Mouse (Mus musculus): ENCODE measurements at regions not wholly inside any gene's neighbourhood (a gene's known extent, or its start where the extent isn't known, plus 50 kb on each side); places are given as distances from the start of the nearest gene placed in this dataset.
"Not testable (repeated sequence)": the region's sequence is repeated elsewhere in the genome, so short reads cannot be mapped to it uniquely, and the experiment has no call there.

DNA sequence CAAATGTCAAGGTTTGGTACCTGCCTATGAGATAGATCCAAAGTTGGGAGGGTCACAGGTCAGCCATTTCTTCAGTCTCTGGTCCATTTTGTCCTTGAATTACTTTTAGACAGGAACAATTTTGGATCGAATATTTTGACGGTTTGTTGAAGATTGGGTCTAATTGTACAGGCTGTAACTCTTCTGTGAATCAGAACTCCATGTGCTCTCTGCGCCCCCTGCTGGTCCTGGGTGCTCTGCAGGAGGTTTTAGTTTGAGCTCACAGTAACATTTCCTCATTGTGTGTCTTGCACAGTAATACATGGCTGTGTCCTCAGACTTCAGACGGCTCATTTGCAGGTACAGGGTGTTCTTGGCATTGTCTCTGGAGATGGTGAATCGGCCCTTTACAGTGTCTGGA is 158.1 kb downstream of the Adam6a start:
- not testable (repeated sequence) for DNase-seq

DNA sequence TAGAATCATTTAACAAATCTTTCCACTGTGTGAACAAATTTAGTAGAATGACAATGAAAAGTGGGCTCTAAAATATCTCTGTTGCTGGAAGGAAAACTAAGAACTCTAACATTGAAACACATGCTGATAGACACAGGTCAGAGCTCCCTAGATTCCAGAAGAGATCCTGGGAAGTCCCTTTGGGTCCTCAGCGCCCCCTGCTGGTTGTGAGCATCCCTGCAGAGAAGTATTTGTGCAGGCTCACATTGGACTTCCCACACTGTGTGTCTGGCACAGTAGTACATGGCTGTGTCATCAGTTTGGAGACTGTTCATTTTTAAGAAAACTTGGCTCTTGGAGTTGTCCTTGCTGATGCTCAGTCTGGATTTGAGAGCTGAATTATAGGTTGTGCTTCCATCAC is 172.7 kb downstream of the Adam6a start:
- DNase-seq = peak; percentile 62

DNA sequence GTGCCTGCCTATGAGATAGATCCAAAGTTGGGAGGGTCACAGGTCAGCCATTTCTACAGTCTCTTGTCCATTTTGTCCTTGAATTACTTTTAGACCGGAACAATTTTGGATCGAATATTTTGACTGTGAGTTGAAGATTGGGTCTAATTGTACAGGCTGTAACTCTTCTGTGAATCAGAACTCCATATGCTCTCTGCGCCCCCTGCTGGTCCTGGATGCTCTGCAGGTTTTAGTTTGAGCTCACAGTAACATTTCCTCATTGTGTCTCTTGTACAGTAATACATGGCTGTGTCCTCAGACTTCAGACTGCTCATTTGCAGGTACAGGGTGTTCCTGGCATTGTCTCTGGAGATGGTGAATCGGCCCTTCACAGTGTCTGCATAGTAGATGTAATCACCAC is 192.1 kb downstream of the Adam6a start:
- DNase-seq = peak; percentile 18

DNA sequence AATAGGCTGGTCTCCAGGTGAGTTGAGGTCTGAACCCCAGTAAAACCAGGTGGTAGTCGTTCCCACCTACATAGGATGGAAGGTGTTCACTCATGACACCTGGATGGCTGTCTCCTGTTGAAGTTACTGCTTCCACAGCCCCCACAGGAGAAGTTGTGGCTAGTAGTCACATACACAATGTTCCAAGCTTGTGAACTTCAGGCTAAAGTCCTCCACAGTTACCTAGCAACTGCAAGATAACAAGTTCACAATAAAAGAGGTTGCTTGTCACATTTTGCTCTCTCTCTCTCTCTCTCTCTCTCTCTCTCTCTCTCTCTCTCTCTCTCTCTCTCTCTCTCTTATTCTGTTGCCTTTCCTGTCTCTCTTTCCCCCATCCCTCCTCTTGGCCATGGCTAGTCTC is 202.6 kb downstream of the Adam6a start:
- no peak for DNase-seq

DNA sequence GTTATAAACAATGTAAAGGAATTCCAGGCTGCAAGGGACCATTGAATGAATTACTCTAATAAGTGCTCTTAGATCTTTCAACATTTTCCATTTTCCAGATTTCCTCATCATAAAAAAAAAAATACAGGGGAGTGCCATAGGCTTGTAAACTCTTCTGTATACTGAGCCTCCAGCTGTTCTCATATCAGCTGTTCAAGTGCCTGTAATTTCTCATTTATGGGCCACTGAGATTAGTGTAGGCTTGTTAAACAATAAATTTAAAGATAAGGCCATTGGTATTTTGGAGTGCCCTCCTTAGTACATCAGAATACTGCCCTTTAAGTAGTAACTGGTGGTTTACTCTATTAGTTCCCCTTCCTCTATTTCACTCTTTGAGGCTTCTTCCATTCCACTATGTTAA is 204.3 kb downstream of the Adam6a start:
- no peak for DNase-seq

DNA sequence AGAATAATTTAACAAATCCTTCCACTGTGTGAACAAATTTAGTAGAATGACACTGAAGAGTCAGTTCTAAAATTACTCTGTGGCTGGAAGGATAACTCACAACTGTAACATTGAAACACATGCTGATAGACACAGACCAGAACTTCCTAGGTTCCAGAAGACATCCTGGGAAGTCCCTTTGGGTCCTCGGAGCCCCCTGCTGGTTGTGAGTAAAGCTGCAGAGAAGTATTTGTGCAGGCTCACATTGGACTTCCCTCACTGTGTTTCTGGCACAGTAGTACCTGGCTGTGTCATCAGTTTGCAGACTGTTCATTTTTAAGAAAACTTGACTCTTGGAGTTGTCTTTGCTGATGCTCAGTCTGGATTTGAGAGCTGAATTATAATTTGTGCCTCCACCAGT is 225.9 kb downstream of the Adam6a start:
- DNase-seq = no peak

DNA sequence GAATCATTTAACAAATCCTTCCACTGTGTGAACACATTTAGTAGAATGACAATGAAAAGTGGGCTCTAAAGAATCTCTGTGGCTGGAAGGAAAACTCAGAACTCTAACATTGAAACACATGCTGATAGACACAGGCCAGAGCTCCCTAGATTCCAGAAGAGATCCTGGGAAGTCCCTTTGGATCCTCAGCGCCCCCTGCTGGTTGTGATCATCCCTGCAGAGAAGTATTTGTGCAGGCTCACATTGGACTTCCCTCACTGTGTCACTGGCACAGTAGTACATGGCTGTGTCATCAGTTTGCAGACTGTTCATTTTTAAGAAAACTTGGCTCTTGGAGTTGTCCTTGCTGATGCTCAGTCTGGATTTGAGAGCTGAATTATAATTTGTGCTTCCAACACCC is 252.2 kb downstream of the Adam6a start:
- peak; percentile 19 for DNase-seq

DNA sequence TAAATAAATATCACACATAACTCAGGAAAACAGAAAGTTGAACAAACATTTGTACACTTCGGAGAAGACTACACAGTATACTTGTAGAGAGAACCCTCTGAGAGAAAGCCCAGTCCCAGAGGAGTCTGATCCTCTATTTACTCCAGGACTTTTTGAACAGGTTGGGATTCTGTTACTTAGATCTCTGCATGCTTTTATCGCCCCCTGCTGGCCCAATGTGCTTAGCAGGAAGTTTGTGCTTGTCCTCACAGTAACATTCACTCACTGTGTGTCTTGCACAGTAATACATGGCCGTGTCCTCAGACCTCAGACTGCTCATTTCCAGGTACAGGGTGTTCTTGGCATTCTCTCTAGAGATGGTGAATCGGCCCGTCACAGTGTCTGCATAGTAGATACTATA is 282.7 kb downstream of the Adam6a start:
- no peak for DNase-seq

DNA sequence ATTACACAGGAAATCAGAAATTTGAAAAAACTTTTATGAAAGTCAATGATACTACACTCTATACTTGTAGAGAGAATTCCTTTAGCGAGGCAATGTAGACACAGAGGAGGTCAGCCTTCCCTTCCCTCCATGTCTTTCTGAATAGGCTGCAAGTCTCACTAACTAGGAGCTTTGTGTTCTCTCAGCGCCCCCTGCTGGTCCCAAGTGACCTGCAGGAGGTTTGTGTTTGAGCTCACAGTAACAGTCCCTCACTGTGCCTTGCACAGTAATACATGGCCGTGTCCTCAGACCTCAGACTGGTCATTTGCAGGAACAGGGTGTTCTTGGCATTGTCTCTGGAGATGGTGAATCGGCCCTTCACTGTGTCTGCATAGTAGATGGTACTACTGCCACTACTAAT is 315.2 kb downstream of the Adam6a start:
- peak; percentile 59 for DNase-seq

DNA sequence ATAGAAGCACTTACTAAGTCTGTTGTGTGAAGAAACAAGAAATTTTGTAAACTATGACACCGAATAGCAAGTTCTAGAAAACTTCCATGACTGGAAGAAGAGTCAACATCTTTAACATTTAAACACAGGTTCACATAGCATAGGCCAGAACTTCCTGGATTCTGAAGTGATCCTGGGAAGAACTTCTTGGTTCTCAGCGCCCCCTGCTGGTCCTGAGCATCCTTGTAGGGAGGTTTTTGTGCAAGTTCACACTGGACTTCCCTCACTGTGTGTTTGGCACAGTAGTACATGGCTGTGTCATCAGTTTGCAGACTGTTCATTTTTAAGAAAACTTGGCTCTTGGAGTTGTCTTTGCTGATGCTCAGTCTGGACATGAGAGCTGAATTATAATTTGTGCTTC is 335.1 kb downstream of the Adam6a start:
- DNase-seq = peak; percentile 6

DNA sequence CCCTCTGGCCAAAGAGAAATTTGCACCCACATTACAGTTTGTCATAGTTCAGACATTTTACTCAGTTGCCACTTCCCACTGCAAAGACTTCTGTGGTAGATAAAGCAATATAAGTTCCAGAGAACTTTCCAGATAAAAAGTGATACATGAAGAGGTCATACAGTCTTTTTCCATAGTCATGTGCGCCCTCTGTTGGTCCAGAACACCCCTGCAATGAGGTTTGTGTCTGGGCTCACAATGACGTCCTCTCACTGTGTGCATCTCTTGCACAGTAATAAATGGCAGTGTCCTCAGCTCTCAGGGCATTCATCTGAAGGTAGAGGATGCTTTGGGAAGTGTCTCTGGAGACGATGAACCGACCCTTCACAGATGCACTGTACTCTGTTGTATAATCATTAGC is 352.4 kb downstream of the Adam6a start:
- no peak for DNase-seq

DNA sequence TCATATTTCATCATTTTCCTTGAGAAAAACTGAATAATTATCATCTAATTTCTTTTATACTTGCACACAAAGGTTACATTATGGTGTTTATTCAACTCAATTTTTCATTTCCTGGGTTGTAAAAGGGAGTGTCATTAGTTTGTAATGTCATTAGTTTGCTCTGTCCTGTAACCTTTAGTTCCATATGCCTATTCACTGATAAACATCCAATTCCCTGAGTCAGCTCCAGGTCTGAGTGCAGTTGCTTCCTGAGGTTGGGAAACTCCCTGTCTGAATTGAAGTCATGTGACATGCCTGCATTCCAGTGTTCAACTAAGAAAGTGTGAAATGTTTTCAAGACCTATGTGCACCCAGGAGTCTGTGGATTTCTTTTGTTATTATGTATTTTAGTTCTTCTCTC is 362.8 kb downstream of the Adam6a start:
- no peak for DNase-seq

DNA sequence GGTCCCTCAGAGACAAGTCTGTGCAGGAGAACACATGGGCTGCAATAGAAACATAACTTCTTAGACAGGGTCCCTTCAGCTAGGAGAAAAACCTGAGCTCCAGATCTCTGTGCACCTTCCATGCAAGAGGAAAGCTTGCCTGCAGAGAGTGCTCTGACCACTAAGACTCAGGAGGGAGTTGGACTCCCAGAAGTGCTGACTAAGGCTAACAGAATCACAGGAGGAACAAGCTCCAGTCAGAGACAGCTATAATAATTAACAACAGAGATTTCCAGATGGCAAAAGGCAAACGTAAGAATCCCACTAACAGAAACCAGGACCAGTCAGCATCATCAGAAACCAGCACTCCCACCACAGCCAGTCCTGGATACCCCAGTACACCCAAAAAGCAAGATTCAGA is 364.0 kb downstream of the Adam6a start:
- no peak for DNase-seq

DNA sequence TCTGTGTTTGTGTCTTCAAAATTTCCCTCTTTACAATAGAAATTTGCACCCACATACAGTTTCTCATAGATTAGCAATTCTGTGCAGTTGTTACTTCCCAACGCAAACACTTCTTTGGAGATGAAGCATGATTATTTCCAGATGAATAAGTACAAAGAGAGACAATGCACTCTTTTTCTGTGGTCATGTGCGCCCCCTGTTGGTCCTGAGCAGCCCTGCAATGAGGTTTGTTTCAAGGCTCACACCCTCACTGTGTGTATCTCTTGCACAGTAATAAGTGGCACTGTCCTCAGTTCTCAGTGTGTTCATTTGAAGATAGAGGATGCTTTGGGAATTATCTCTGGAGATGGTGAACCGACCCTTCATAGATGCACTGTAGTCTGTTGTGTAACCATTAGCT is 368.1 kb downstream of the Adam6a start:
- DNase-seq = no peak

DNA sequence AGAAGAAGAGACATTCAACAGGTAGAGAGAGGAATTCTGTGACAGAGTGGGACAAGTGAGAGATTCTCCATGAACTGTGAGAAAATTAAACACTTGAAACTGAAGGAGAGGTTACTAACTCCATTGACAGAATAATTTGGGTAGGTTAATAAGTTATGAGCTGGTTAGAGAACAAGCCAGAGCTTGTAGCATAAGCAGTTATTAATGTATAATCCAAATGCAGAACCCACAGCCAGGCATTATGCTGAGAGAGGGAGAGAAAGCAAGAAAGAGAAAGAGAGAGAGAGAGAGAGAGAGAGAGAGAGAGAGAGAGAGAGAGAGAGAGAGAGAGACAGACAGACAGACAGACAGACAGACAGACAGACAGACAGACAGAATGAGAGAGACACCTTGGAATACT is 397.0 kb downstream of the Adam6a start:
- no peak for DNase-seq

DNA sequence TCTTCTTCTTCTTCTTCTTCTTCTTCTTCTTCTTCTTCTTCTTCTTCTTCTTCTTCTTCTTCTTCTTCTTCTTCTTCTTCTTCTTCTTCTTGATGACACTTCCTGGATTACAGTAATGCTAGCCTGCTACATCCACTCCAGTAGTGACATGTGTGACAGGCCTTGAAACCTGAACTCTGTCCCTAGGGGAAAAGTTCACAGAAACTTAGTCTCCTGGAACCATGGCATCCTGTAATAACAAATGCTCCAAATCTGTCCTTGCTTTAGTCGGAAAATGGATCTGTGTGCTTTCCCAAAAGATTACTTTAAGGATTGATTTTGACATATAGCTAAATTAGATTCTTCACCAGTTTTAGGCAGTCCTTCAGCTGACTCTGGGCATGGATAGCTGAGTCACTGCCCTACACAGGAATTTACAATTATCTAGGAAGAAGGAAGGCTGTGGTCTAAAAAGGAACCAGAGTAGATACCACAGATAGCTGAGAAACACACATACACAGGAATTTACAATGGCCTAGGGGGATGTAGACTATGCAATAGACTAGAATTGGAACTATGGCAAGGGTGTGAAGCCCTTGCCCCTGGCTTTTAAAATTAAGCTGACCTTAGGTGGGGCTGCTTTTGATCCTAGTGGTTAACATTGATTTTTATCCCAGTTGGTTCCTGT is 400.1 kb downstream of the Adam6a start:
- not testable (repeated sequence) for DNase-seq

DNA sequence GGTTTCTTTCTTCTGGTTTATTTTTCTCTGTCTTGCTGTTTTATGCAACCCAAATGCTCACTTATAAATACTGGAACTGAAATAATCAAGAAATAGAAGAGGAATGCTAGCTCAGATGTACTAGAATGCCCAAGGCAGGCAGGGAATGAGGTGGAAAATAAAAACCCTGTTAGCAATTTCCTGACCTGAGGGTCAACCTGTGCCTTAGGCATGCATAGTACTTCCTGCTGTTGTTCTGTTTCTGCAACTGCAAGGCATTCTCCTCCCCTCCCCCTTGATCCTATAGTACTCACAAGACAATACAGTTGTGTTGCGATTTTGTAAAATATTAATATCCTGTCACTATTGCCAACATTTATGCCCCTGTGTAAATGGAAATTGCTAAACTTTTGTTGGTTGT is 402.1 kb downstream of the Adam6a start:
- DNase-seq = not testable (repeated sequence)

DNA sequence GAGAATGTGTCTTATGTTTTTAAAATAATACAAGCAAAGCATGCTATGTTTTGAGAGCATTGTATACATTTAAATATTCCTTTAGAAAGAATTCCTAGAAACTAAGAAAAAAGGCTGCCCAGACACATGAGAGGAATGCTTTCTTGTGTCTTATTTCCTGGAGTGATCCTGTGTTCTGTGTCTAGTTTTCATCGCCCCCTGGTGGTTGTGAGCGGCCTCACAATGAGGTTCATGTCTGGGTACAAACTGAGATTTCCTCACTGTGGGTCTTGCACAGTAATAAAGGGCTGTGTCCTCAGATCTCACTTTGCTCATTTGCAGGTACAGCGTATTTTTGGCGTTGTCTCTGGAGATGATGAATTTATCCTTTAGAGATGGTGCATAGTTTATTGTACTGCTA is 404.3 kb downstream of the Adam6a start:
- DNase-seq = not testable (repeated sequence)

DNA sequence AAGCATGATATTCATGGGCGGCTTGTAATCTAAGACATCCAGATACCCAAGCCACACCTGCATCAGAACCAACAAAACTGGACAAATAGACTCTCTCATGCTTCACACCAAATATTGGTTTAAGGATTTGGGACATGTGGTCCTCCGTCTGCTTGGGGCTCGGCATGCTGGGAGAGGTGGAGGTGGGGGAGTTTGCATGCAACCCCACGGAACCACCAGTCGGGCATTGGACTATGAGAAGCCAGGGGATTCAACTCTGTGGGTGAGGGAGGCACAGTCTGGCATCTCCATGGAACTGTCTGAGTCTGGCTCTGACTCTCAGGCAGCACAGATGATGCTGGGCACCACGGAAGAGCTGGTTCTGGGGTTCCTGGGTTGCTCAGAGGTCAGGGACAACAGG is 430.6 kb downstream of the Adam6a start:
- DNase-seq = no peak

DNA sequence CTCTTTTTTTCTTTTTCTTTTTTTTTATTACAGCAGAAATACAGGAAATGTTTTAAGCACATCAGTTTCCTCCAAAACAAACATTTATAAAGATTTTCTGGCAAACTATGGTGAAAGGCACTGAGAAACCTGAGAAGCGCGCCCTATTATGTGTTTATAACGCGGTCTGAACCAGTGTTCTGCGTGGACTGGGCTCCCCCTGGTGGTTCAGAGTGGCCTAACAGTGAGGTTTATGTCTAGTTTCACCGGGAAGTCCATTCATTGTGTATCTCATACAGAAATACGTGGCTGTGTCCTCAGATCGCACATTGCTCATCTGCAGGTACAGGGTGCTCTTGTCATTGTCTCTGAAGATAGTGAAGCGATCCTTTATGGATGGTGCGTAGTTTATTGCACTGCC is 437.9 kb downstream of the Adam6a start:
- peak; percentile 88 for DNase-seq

DNA sequence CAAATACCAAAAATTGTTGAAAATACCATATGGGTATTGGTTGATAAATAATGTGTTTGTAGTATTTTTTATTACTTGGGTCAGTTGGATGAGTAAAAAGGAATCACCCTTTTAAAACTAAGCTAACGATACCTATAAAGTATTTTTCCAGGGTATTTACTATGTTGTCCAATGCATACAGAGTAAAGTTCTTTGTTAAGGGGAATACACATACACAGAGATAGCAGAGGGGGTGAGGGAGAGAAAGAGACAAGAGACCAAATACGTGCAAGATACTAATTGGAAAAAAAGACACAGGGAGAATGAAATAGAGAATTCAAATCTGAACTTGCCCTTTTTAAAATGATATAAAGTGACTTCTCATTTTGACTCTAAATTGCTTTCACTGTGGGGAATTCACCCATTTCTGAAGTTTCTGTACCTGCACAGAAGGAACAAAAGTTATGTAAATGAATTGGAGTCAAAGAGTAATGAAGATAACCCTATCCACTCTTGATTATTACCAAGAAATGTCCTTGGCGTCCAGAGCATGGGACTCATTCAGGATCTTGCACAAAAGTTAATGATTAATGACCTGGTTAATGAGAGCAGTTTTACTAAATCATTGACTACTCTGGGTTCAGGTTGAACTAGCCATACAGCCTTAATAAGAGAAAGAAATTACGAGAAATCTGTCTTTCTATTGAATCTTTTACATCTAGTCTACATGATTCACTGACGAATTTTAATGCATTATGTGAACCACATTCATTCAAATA is 443.7 kb downstream of the Adam6a start:
- DNase-seq = no peak

DNA sequence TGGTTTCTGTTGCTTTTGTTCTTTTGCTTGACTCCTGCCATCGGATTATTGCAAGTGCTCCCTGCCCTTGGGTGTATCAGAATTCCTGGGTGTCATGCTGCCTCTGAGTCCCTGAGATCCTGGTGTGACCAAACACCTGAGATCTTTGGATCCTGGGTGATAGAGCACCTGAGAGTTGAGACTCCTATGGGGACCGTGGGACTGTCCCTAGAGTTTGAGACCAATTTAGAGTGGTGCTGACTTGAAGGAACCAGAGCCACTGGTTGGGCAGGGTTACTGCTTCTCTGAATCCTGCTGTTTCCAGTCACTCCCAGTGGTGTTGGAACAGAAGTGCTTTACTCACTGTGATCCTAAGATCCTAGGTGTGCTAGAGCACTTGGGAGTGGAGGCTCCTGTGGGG is 448.7 kb downstream of the Adam6a start:
- DNase-seq = no peak

DNA sequence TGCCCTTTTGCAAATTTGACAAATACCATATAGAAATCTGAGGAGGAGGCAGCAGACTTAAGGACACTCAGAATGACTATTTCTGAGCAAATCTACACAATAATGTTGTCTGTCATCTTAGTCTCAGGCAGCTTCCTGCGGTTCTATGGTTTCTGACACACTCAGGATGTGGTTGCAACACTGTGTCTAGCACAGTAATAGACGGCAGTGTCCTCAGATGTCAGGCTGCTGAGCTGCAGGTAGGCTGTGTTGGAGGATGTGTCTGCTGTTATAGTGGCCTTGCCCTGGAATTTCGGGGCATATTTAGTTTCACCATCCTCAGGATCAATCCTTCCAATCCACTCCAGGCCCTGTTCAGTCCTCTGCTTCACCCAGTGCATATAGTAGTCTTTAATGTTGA is 450.6 kb downstream of the Adam6a start:
- DNase-seq = not testable (repeated sequence)

DNA sequence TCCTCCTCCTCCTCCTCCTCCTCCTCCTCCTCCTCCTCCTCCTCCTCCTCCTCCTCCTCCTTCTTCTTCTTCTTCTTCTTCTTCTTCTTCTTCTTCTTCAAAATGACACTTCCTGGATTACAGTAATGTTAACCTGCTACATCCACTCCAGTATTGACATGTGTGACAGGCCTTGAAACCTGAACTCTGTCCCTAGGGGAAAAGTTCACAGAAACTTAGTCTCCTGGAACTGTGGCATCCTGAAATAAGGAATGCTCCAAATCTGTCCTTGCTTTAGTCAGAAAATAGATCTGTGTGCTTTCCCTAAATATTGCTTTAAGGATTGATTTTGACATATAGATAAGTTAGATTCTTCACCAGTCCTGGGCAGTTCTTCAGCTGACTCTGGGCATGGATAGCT is 464.8 kb downstream of the Adam6a start:
- not testable (repeated sequence) for DNase-seq
